Mouse (Mus musculus) testis, adult 2 months (tissue): Measurements from ENCODE around the gene Sp110.
"Not testable (repeated sequence)": the region's sequence is repeated elsewhere in the genome, so short reads cannot be mapped to it uniquely, and the experiment has no call there.

ENCODE experiments used
- CTCF ChIP-seq: fragments of 200-500 bp; IDR thresholded peaks from 2 replicates; pipeline ENCODE4 v1.5.1; 2012; ENCODE audit warnings: low read depth, mild to moderate bottlenecking, inconsistent platforms, low read length, moderate library complexity; ENCODE audit not compliant: control insufficient read depth, insufficient read depth, insufficient replicate concordance
- POLR2A ChIP-seq: fragments of 200-500 bp; IDR thresholded peaks from 2 replicates; pipeline ENCODE4 v1.6.1; 2012; ENCODE audit warnings: low read depth, mild to moderate bottlenecking, inconsistent platforms, low read length, moderate library complexity; ENCODE audit not compliant: control insufficient read depth

DNA sequence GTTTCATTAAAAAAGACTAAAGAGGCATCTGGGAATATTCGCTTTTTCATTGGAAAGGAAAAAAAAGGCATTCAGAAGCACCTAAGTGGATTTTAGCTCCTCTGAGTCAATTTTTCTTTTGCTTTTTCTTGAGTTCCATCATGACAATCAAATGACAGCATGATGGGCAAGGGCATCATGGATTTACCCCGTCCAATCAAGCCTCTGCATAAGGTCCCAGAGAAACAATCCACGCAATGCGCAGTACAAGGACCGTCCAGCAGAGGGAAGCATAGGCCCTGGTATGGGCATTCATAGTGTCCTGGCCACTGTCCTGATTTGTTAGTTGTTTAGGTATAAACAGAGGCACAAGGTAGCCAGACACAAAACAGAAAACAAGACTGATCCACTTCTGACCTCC lies 17.1 kb downstream of the Sp110 start:
- not testable (repeated sequence) for TF ChIP-seq CTCF, POLR2A
